Mouse (Mus musculus): ENCODE measurements around the gene Tfb1m.

DNA sequence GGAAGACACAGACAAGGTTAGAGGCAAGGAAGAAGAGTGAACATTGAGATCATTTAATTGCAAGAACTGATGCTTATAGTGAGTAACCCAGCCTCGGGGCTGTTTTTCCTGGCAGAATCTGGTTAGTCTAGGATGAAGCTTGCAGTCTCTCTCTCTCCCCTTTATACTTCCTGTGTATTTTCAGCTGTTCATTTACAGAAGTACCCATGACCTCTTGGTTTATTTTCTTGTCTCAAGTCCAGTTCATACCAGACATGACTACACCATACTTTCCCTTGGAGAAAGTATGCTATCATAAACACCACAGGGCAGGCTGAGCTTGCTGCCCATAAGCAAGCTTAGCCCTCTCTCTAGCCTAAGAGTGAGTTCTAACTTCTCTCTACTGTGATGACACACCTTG lies 39.5 kb upstream of the Tfb1m start:
- TF ChIP-seq POLR2A (IDR thresholded peaks at IDR 0.05; ENCODE audit: control insufficient read depth, low read depth, low read length): no peak
- no peak for TF ChIP-seq CTCF (IDR thresholded peaks at IDR 0.05; ENCODE audit: control insufficient read depth, insufficient read depth, insufficient replicate concordance, low read depth, low read length)
